Mouse (Mus musculus) forebrain, embryonic 13.5 days (tissue): ENCODE data around the gene Btbd35f27. TPM values are rescaled to one million over a fixed set of nuclear protein-coding genes. Genes with fewer than 3 reads are reported as not detected.
"Not testable (repeated sequence)": the region's sequence is repeated elsewhere in the genome, so short reads cannot be mapped to it uniquely, and the experiment has no call there.

Source experiments
- ATAC-seq: fragments of 200-750 bp; cut with Nextera tagmentation; 2 replicates; pipeline ENCODE4 v1.8.0; 2017
- H3K27ac ChIP-seq: fragments of 300-500 bp; sonication (generic); 2 replicates; pipeline ENCODE4 v1.5.1; 2015; ENCODE audit warnings: inconsistent platforms, mild to moderate bottlenecking, moderate library complexity
- H3K27me3 ChIP-seq: fragments of 300-500 bp; sonication (generic); 2 replicates; pipeline ENCODE4 v1.6.1; 2015; ENCODE audit warnings: mild to moderate bottlenecking, inconsistent platforms
- H3K36me3 ChIP-seq: fragments of 300-500 bp; sonication (generic); 2 replicates; pipeline ENCODE4 v1.6.1; 2015; ENCODE audit warnings: mild to moderate bottlenecking, inconsistent platforms; ENCODE audit not compliant: poor library complexity, severe bottlenecking
- H3K4me1 ChIP-seq: fragments of 300-500 bp; sonication (generic); 2 replicates; pipeline ENCODE4 v1.6.1; 2015; ENCODE audit warnings: inconsistent platforms
- H3K4me2 ChIP-seq: fragments of 300-500 bp; sonication (generic); 2 replicates; pipeline ENCODE4 v1.6.1; 2015; ENCODE audit warnings: inconsistent platforms, mild to moderate bottlenecking, moderate library complexity
- H3K4me3 ChIP-seq: fragments of 300-500 bp; sonication (generic); 2 replicates; pipeline ENCODE4 v1.5.1; 2015; ENCODE audit warnings: mild to moderate bottlenecking, inconsistent platforms
- H3K9ac ChIP-seq: fragments of 300-500 bp; sonication (generic); 2 replicates; pipeline ENCODE4 v1.6.1; 2015; ENCODE audit warnings: mild to moderate bottlenecking, inconsistent platforms
- H3K9me3 ChIP-seq: fragments of 300-500 bp; sonication (generic); replicated peaks from 2 replicates; pipeline ENCODE4 v1.6.1; 2016; ENCODE audit warnings: inconsistent platforms
- WGBS: fragments of 180-500 bp; shearing (Covaris S2); methylation state at CpG from one replicate; pipeline ENCODE4 v1.1.7; 2015; 5-methylcytosine and 5-hydroxymethylcytosine counted together
- polyA plus RNA-seq: library from polyadenylated mRNA; unstranded; fragments of >200 nt; fragmentation: Nextera tagmentation; extraction: Ambion mirVana; gene quantifications from 2 replicates; pipeline ENCODE4 v1.2.1, GENCODE M21; 2015

Btbd35f27 gene
- not detected in 2 replicates for polyA plus RNA-seq

- not testable (repeated sequence) for H3K4me2 ChIP-seq, H3K27ac ChIP-seq, H3K9ac ChIP-seq, H3K36me3 ChIP-seq, H3K9me3 ChIP-seq, H3K27me3 ChIP-seq, H3K4me1 ChIP-seq, ATAC-seq, H3K4me3 ChIP-seq
- WGBS = 77% methylated on average over 2 of the region's 3 CpGs
Observed at GRCm38 (mm10) chrX:4951835-4952234, at the start of gene Btbd35f27. Gene Btbd35f27 (plus strand): TSS chrX:4952135.

Other genes with a start within 250 kb of the Btbd35f27 start
- gene Btbd35f4, start 151.6 kb upstream of the Btbd35f27 start, polyA plus RNA-seq = not detected in 2 replicates